Mouse (Mus musculus): ENCODE results near the gene Abcb4.

The Abcb4 gene

GRCm38 (mm10) chr5:8904539-8904938 is 11.0 kb downstream of the Abcb4 start:
- intact Hi-C loops (cut with DNase I), result no loop called here

GRCm38 (mm10) chr5:8911567-8912198 is 18.2 kb downstream of the Abcb4 start:
- intact Hi-C loops (cut with DNase I), result no loop called here

- intact Hi-C loops (cut with DNase I), result no loop called here
Measured at GRCm38 (mm10) chr5:8916400-8916799, 22.9 kb downstream of the Abcb4 start.

GRCm38 (mm10) chr5:8917069-8917468 is 23.6 kb downstream of the Abcb4 start:
- intact Hi-C loops (cut with DNase I), result no loop called here

- intact Hi-C loops (cut with DNase I), result no loop called here
Measured at GRCm38 (mm10) chr5:8928440-8928839, 34.9 kb downstream of the Abcb4 start.

- intact Hi-C loops (cut with DNase I), result no loop called here
Measured at GRCm38 (mm10) chr5:8937965-8938364, 44.4 kb downstream of the Abcb4 start.

- intact Hi-C loops (cut with DNase I), result loop anchor here (10.0 kb wide), 1 partner anchor 104 kb away; no protein-coding TSS in a partner anchor
Measured at GRCm38 (mm10) chr5:8941266-8941665, 47.7 kb downstream of the Abcb4 start.

GRCm38 (mm10) chr5:8943836-8944235 is 50.3 kb downstream of the Abcb4 start:
- intact Hi-C loops (cut with DNase I), result loop anchor here (10.0 kb wide), 1 partner anchor 101 kb away; no protein-coding TSS in a partner anchor

- intact Hi-C loops (cut with DNase I), result loop anchor here (10.0 kb wide), 1 partner anchor 97 kb away; no protein-coding TSS in a partner anchor
Measured at GRCm38 (mm10) chr5:8947423-8948110, 54.0 kb downstream of the Abcb4 start.

GRCm38 (mm10) chr5:8953660-8954059 is 60.1 kb downstream of the Abcb4 start:
- intact Hi-C loops (cut with DNase I), result no loop called here

- intact Hi-C loops (cut with DNase I), result no loop called here
Measured at GRCm38 (mm10) chr5:8955544-8955943, 62.0 kb downstream of the Abcb4 start.

GRCm38 (mm10) chr5:8960534-8960933 is 67.0 kb downstream of the Abcb4 start:
- intact Hi-C loops (cut with DNase I), result no loop called here

GRCm38 (mm10) chr5:8964487-8964886 is 71.0 kb downstream of the Abcb4 start:
- intact Hi-C loops (cut with DNase I), result no loop called here

- intact Hi-C loops (cut with DNase I), result no loop called here
Measured at GRCm38 (mm10) chr5:8970694-8971093, 77.2 kb downstream of the Abcb4 start.

- intact Hi-C loops (cut with DNase I), result no loop called here
Measured at GRCm38 (mm10) chr5:8972355-8972754, 78.8 kb downstream of the Abcb4 start.

- intact Hi-C loops (cut with DNase I), result no loop called here
Measured at GRCm38 (mm10) chr5:8974721-8975120, 81.2 kb downstream of the Abcb4 start.

GRCm38 (mm10) chr5:8985470-8985869 is 92.0 kb downstream of the Abcb4 start:
- intact Hi-C loops (cut with DNase I), result no loop called here

- intact Hi-C loops (cut with DNase I), result no loop called here
Measured at GRCm38 (mm10) chr5:8987925-8988324, 94.4 kb downstream of the Abcb4 start.

- intact Hi-C loops (cut with DNase I), result no loop called here
Measured at GRCm38 (mm10) chr5:8990526-8990925, 97.0 kb downstream of the Abcb4 start.

GRCm38 (mm10) chr5:8991626-8992025 is 98.1 kb downstream of the Abcb4 start:
- intact Hi-C loops (cut with DNase I), result no loop called here

GRCm38 (mm10) chr5:8995966-8996685 is 102.6 kb downstream of the Abcb4 start:
- intact Hi-C loops (cut with DNase I), result loop anchor here (5.0 kb wide), 1 partner anchor 116 kb away; no protein-coding TSS in a partner anchor

All from adrenal gland (tissue).